ENCODE assay signal across 8 mouse cellular contexts in genomic region chr7:49456148-49456547, GRCm38 (mm10).
A peak's percentile ranks its signal among the peaks of the same experiment; 100 is the strongest.
DNase-seq lines count a peak whose midpoint lies in the region; ATAC-seq and TF ChIP-seq lines count a peak whose summit lies in the region.

No protein-coding gene starts in this region.

- peak; percentile 41 for DNase-seq in ovary, postnatal 14 days (ENCODE audit: low spot score)
- DNase-seq in ovary, adult 18-20 months (ENCODE audit: low spot score): no peak
- DNase-seq in cerebellum, adult 2 months: peak; percentile 35 to 51
- DNase-seq in mesoderm, embryonic 11.5 days (ENCODE audit: low read depth, low spot score): peak; percentile 65
- peak; percentile 67 for DNase-seq in thymus, adult 2 months

- H3K27ac ChIP-seq in forebrain, embryonic 13.5 days: no peak overlapping the region
- H3K27ac ChIP-seq in forebrain, embryonic 15.5 days (replicated peaks): no peak overlapping the region
- no peak overlapping the region for H3K27ac ChIP-seq in cerebellum, adult 2 months (ENCODE audit: insufficient read depth, low read length)
- no peak overlapping the region for H3K27ac ChIP-seq in hindbrain, embryonic 16.5 days (ENCODE audit: low read depth, low read length)
- H3K27ac ChIP-seq in thymus, adult 2 months (ENCODE audit: control insufficient read depth, insufficient read depth, low read length): no peak overlapping the region

- peaks cover 3% of the 10 kb centered on the region; the same call in 1 of the 2 replicates for H3K27me3 ChIP-seq in forebrain, embryonic 13.5 days
- no peaks in the 10 kb centered on the region for H3K27me3 ChIP-seq in forebrain, embryonic 15.5 days
- H3K27me3 ChIP-seq in cerebellum, adult 2 months (ENCODE audit: control insufficient read depth, insufficient read depth, low read length): no peaks in the 10 kb centered on the region; the same call in 1 of the 2 replicates
- H3K27me3 ChIP-seq in hindbrain, embryonic 16.5 days (replicated peaks; ENCODE audit: control insufficient read depth, insufficient read depth, low read length): no peaks in the 10 kb centered on the region
- H3K27me3 ChIP-seq in thymus, adult 2 months (ENCODE audit: control insufficient read depth, insufficient read depth, low read length): no peaks in the 10 kb centered on the region

- no peak for TF ChIP-seq POLR2A in cerebellum, adult 2 months (IDR thresholded peaks at IDR 0.05; ENCODE audit: borderline replicate concordance, insufficient read depth, low read length)
- TF ChIP-seq POLR2A in thymus, adult 2 months (IDR thresholded peaks at IDR 0.05; ENCODE audit: control insufficient read depth, extremely low read depth, insufficient read depth, low read length, poor library complexity): no peak

- TF ChIP-seq CTCF in cerebellum, adult 2 months (IDR thresholded peaks at IDR 0.05; ENCODE audit: borderline replicate concordance, insufficient read depth, low read depth, low read length): peak; percentile 76
- peak; percentile 57; the same call in 1 of the 2 replicates for TF ChIP-seq CTCF in thymus, adult 2 months (IDR thresholded peaks at IDR 0.05; ENCODE audit: borderline replicate concordance, control insufficient read depth, extremely low read depth, insufficient read depth, low read length, poor library complexity)

- no peak overlapping the region for H3K4me2 ChIP-seq in forebrain, embryonic 13.5 days
- H3K4me2 ChIP-seq in forebrain, embryonic 15.5 days (replicated peaks): no peak overlapping the region
- H3K4me2 ChIP-seq in hindbrain, embryonic 16.5 days (ENCODE audit: low read length): no peak overlapping the region

- no peaks in the 10 kb centered on the region for H3K9me3 ChIP-seq in forebrain, embryonic 13.5 days (replicated peaks)
- H3K9me3 ChIP-seq in forebrain, embryonic 15.5 days: no peaks in the 10 kb centered on the region
- H3K9me3 ChIP-seq in hindbrain, embryonic 16.5 days (ENCODE audit: control insufficient read depth, low read length): no peaks in the 10 kb centered on the region

- no peak overlapping the region for H3K4me3 ChIP-seq in forebrain, embryonic 13.5 days
- H3K4me3 ChIP-seq in forebrain, embryonic 15.5 days: no peak overlapping the region
- no peak overlapping the region for H3K4me3 ChIP-seq in cerebellum, adult 2 months (replicated peaks; ENCODE audit: insufficient read depth, low read depth, low read length)
- H3K4me3 ChIP-seq in hindbrain, embryonic 16.5 days (ENCODE audit: low read length): no peak overlapping the region
- no peak overlapping the region for H3K4me3 ChIP-seq in thymus, adult 2 months (ENCODE audit: control insufficient read depth, insufficient read depth, low read length)

- H3K9ac ChIP-seq in forebrain, embryonic 13.5 days: no peak overlapping the region
- no peak overlapping the region for H3K9ac ChIP-seq in forebrain, embryonic 15.5 days (replicated peaks)
- no peak overlapping the region for H3K9ac ChIP-seq in hindbrain, embryonic 16.5 days (ENCODE audit: low read depth, low read length)

- no peaks in the 10 kb centered on the region for H3K36me3 ChIP-seq in forebrain, embryonic 13.5 days (ENCODE audit: poor library complexity, severe bottlenecking)
- H3K36me3 ChIP-seq in forebrain, embryonic 15.5 days: no peaks in the 10 kb centered on the region
- H3K36me3 ChIP-seq in hindbrain, embryonic 16.5 days (ENCODE audit: control insufficient read depth, insufficient read depth, low read length): peaks cover 3% of the 10 kb centered on the region; the same call in 1 of the 2 replicates
- no peaks in the 10 kb centered on the region for H3K36me3 ChIP-seq in thymus, adult 2 months (ENCODE audit: control insufficient read depth, insufficient read depth, low read length)

- peak; percentile 57; the same call in 1 of the 2 replicates for ATAC-seq in forebrain, embryonic 13.5 days
- ATAC-seq in forebrain, embryonic 15.5 days (replicated peaks): no peak; the same call in 1 of the 2 replicates
- peak; percentile 37; the same call in 1 of the 2 replicates for ATAC-seq in hindbrain, embryonic 16.5 days

- WGBS in forebrain, embryonic 13.5 days: 54% methylated on average over 2 of the region's 2 CpGs
- 55% methylated on average over 2 of the region's 2 CpGs for WGBS in forebrain, embryonic 15.5 days
- 65% methylated on average over 2 of the region's 2 CpGs for WGBS in cerebellum, adult 2 months
- 70% methylated on average over 2 of the region's 2 CpGs for WGBS in hindbrain, embryonic 16.5 days
- 83% methylated on average over 2 of the region's 2 CpGs for WGBS in thymus, adult 2 months

- no peaks in the 10 kb centered on the region for H3K4me1 ChIP-seq in forebrain, embryonic 13.5 days
- no peaks in the 10 kb centered on the region for H3K4me1 ChIP-seq in forebrain, embryonic 15.5 days
- H3K4me1 ChIP-seq in cerebellum, adult 2 months (ENCODE audit: control insufficient read depth, insufficient read depth, low read length): peaks cover 4% of the 10 kb centered on the region
- peaks cover 2% of the 10 kb centered on the region; the same call in 1 of the 2 replicates for H3K4me1 ChIP-seq in hindbrain, embryonic 16.5 days (ENCODE audit: control insufficient read depth, insufficient read depth, low read depth, low read length)
- no peaks in the 10 kb centered on the region for H3K4me1 ChIP-seq in thymus, adult 2 months (replicated peaks; ENCODE audit: control insufficient read depth, insufficient read depth, low read length)
